Mouse (Mus musculus) testis, adult 10 weeks (tissue): ENCODE measurements around the gene P3h1. TPM values are rescaled to one million over a fixed set of nuclear protein-coding genes. Genes with fewer than 3 reads are reported as not detected.

Source experiments
- polyA plus RNA-seq: library from polyadenylated mRNA; stranded (reverse); fragments of 350-450 nt; fragmentation: Illumina TruSeq; extraction: RNeasy Lipid Tissue Mini Kit (QIAGEN cat#74804); gene quantifications from one replicate; pipeline ENCODE4 v1.2.3, GENCODE M21; 2014; ENCODE audit warnings: low read depth, low replicate concordance

Gene P3h1
- polyA plus RNA-seq, result 14.1 TPM

DNA sequence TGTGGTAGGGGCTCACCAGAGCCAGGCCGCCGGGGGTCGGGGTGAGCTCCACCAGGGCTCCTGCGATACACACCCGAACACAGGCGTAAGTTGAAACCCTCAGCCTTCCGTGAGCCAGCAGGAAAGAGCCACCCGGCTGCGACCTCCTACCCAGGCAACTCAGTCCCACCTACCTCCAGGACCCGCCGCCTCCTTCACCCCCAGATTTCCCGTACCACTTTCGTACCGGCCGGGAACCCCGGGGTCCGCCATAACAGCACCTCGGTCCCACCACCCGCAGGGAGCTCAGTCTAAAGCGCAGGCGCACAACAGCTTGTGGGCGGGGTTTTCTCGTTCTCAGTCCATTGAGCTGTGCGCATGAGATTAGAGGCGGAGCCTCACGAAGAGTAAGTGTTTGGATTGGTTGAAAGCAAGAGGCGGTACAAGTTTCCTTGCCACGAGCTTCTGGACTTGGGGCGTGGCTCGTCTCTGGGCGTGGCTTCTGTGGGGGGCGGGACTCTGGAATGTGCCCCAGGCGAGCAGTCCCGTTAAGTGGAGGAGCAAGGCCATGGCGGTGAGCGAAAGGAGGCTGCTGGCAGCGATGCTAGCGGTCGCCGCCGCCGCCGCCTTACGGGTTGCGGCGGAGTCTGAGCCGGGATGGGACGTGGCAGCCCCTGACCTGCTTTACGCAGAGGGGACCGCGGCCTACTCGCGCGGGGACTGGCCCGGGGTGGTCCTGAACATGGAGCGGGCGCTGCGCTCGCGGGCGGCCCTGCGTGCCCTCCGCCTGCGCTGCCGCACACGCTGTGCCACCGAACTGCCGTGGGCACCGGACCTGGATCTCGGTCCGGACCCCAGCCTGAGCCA lies at the start of gene P3h1, which contains the start of gene AU022252:
Gene P3h1, plus strand, starts transcription at position 506 of the 846 bp plus-strand sequence.
Gene AU022252, minus strand, starts transcription at position 303 of the 846 bp plus-strand sequence.

DNA sequence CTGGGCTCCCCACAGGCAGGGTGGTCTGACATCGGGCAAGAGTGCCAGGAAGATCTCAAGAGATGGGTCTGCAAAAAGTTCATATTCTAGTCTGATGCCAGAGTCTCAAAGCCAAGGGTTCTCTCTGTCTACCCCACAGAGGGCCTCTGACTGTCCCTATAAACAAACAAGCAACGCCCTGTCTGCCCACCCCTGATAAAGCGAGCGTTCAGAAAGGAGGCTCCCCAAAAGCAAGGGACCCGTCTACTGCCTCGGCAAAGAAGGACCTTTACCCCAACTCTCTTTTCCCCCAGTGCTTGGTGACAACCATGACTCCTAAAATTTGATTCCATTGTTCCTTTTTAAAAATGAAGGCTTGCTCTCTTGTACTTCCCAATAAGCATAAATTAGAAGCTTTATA lies 42.9 kb upstream of the P3h1 start, which contains the start of gene Ermap:
Gene Ermap, minus strand, starts transcription at position 148 of the 400 bp plus-strand sequence.

DNA sequence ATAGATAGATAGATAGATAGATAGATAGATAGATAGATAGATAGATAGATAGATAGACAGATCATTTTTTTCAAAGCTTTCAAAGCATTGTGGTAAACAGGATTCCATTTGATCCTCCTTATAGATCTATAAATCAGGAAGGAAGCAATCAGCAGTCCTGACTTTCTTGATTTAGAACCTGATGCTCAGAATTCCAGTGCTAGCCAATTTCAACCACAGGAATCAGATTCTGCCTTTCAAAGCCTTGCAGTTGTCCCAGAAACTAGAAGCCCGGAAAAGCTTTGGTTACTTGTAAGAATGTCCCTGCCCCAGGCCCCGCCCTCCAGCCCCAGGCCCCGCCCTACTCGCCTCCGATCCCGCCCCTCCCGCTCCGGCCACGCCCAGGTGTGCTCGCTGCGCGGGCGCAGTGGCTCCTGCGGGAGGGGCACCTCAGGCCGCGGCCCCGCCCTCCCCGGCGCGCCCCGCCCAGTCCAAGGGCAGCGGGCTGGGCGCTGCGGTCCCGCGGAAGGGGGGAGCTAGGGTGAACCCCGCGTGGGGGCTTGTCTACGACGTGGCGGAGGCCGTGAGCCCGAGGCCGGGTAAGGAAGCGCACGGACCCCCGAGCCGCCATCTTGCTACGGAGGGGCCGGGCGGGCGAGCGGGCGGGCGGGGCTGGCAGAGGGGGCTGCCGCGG lies 37.7 kb upstream of the P3h1 start, which contains the start of gene Svbp:
Gene Svbp, plus strand, starts transcription at position 398 of the 673 bp plus-strand sequence.

DNA sequence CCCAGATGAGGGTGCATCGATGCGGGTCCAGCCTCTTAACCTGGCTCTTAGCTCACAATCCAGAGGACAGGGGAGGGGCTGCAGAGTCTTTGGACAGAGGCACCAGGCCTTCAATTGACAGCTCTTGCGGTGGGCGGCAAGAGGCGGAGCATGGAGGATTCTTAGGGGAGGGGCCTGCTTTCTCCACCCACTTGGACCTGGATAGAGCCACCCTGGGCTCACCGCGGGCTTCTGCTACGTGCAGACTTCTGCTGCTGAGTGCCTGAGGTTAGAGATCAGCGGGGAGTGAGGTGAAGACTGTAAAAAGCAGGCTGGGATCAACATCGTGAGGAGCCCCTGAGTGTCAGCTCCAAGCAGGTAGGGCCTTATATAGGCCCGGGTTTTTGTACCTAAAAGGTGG lies 14.5 kb upstream of the P3h1 start, which contains the start of gene Tmem269:
Gene Tmem269, minus strand, starts transcription at position 49 of the 400 bp plus-strand sequence.

DNA sequence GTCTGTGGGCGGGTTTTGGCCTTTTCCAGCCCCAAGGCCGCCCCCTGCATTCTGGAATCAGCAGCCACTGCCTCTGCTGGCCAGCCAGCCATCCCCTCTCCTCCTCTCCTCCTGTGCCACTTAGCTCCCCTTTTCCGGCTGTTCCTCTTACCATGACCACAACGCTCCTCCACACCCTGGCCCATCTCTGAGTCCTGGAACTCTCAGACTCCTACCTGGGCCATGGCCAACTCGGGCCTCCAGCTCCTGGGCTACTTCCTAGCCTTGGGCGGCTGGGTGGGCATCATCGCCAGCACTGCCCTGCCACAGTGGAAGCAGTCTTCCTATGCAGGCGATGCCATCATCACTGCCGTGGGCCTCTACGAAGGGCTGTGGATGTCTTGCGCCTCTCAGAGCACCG lies 22.6 kb downstream of the P3h1 start, which contains the start of gene Cldn19:
Gene Cldn19, plus strand, starts transcription at position 64 of the 400 bp plus-strand sequence.

DNA sequence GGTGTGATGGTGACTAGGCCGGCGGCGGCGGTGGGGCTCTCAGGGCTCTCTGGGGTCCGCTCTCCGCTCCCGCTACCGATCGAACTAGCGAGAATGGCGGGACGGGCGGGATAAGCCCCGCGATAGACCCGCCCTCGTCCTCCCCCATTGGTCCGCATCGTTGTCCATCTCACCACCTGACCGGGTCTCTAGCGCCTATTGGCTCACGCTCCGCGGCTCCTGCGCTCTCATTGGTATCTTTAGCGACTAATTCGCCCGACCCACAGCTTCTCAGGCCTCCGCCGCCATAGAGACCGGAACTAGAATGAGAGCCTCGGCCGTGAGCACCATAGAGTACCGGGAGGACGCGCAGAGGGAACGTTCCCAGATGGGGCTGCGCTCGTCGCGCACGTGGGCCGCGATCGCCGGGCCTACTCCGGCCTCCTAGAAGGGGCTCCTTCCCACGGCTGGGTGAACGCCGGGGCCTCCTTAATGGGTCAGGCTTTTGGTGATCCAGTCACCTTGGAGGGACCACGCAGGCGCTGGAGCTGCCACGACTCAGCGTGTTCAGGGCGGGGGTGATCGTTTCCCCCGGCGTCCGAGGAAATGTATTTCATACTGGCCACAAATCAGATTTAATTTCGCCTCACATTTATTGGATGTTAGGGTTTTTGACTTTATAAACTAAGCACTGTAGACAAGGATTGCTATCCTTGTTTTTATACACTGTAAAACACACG lies 61.9 kb downstream of the P3h1 start, which contains the start of gene Ybx1:
Gene Ybx1, minus strand, starts transcription at position 190 of the 719 bp plus-strand sequence.

Other genes starting within 250 kb of the P3h1 start
- 0.55 TPM for gene Slc2a1, start 124.2 kb upstream of the P3h1 start, polyA plus RNA-seq
- gene Zfp691, start 58.7 kb upstream of the P3h1 start, polyA plus RNA-seq, result 1.5 TPM
- gene Ermap, start 42.9 kb upstream of the P3h1 start, polyA plus RNA-seq, result 0.17 TPM
- gene Svbp, start 37.6 kb upstream of the P3h1 start, polyA plus RNA-seq, result 85.6 TPM
- 68.7 TPM for gene Tmem269, start 14.7 kb upstream of the P3h1 start, polyA plus RNA-seq
- gene AU022252, start 203 bp upstream of the P3h1 start, polyA plus RNA-seq, result 4.4 TPM
- not detected for gene Cldn19, start 22.5 kb downstream of the P3h1 start, polyA plus RNA-seq
- gene Ybx1, start 61.7 kb downstream of the P3h1 start, polyA plus RNA-seq, result 1,013 TPM
- 64.0 TPM for gene Ppih, start 87.6 kb downstream of the P3h1 start, polyA plus RNA-seq
- gene Ccdc30, start 182.6 kb downstream of the P3h1 start, polyA plus RNA-seq, result 1,643 TPM
- gene Ppcs, start 189.5 kb downstream of the P3h1 start, polyA plus RNA-seq, result 9.5 TPM
- 81.5 TPM for gene Zmynd12, start 189.9 kb downstream of the P3h1 start, polyA plus RNA-seq